Mouse (Mus musculus): ENCODE data around the gene Gm3667. TPM values are rescaled to one million over a fixed set of nuclear protein-coding genes. Genes with fewer than 3 reads are reported as not detected.
"Not testable (repeated sequence)": the region's sequence is repeated elsewhere in the genome, so short reads cannot be mapped to it uniquely, and the experiment has no call there.

Gm3667 gene
- under 1 TPM in 1 of 4 experiments, not detected in 3; 0.47 TPM for total RNA-seq (2022)

GRCm38 (mm10) chr14:6889521-6890012 lies at the start of gene Gm3667:
TSS of gene Gm3667 (minus strand) at chr14:6889962.
- DNase-seq (ENCODE audit: low spot score): peak; percentile 18

GRCm38 (mm10) chr14:6899881-6900280 lies 10.1 kb upstream of the Gm3667 start:
- DNase-seq (ENCODE audit: low spot score): not testable (repeated sequence)

- DNase-seq (ENCODE audit: low spot score): peak; percentile 25
These were observed 951 bp downstream of the Gm3667 start for GRCm38 (mm10) chr14:6888811-6889210.

- not testable (repeated sequence) for DNase-seq (ENCODE audit: low spot score)
These were observed 49.6 kb downstream of the Gm3667 start, which contains the start of gene Gm3642 for GRCm38 (mm10) chr14:6840211-6840610. TSS of gene Gm3642 (minus strand) at chr14:6840311.

GRCm38 (mm10) chr14:6823297-6823696 lies 66.5 kb downstream of the Gm3667 start:
- not testable (repeated sequence) for DNase-seq (ENCODE audit: low spot score)

Other genes starting within 250 kb of the Gm3667 start
- gene Gm10251, start 205.8 kb downstream of the Gm3667 start, total RNA-seq (2022): not detected
- not detected for gene Gm8050, start 169.7 kb downstream of the Gm3667 start, total RNA-seq (2022)
- 1 to 10 TPM in 1 of 4 experiments, under 1 TPM in 1, not detected in 2; 0.60 to 1.0 TPM for gene Gm3636, start 147.6 kb downstream of the Gm3667 start, total RNA-seq (2022)
- gene Gm8362, start 115.6 kb downstream of the Gm3667 start, total RNA-seq (2022): under 1 TPM in 1 of 4 experiments, not detected in 3; 0.29 TPM
- gene Gm3642, start 49.7 kb downstream of the Gm3667 start, total RNA-seq (2022): under 1 TPM in 1 of 4 experiments, not detected in 3; 0.19 TPM
- gene Gm6356, start 83.9 kb upstream of the Gm3667 start, total RNA-seq (2022): not detected
- under 1 TPM in 1 of 4 experiments, not detected in 3; 0.41 TPM for gene Gm10406, start 137.5 kb upstream of the Gm3667 start, total RNA-seq (2022)
- gene Gm3685, start 155.0 kb upstream of the Gm3667 start, total RNA-seq (2022): not detected
- under 1 TPM in 1 of 4 experiments, not detected in 3; 0.47 TPM for gene Gm3696, start 210.7 kb upstream of the Gm3667 start, total RNA-seq (2022)
- gene Gm6676, start 235.4 kb upstream of the Gm3667 start, total RNA-seq (2022): not detected

All from heart, adult 8-10 months (tissue).